Mouse (Mus musculus): ENCODE results near the gene Rftn1. TPM values are rescaled to one million over a fixed set of nuclear protein-coding genes. Genes with fewer than 3 reads are reported as not detected.

Rftn1 gene
- polyA plus RNA-seq, 1 experiment from 2014 or later: 4.2 TPM

DNA sequence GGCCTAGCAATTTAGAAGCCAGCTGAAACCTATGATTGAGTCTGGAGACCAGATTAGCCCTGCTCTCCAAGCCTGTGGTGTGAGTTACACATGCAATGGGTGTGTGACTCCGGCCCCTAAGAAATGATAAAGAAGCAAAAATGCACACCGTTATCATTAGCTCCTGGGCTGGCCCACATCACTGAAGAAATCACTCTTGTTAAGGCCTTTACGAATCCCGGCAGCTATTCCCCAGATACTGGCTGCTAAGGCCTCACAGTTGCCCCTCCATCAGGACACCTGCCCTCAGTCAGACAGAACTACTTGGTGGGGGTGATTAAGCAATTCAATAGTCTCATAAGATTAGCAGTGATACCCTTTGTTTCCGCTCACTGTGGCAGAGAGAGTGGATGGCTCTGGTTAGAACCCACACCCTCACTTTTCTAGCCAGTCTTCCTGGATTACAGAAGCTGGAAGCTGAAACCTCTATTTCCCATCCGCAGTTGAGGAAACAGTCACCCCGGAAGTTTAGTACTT is 39.2 kb downstream of the Rftn1 start:
- Histone ChIP-seq H3K4me1 (peaks cover 15% of the 10 kb centered on the region), H3K4me3 (no peak overlapping the region), H3K36me3 (no peaks in the 10 kb centered on the region), H3K27ac (replicated peaks) (no peak overlapping the region), H3K9me3 (replicated peaks) (no peaks in the 10 kb centered on the region), H3K27me3 (ENCODE audit: low read depth, poor library complexity, severe bottlenecking) (no peaks in the 10 kb centered on the region)
- no peak for DNase-seq (ENCODE audit: low spot score)
- 67% methylated on average over 7 of the region's 7 CpGs for WGBS

DNA sequence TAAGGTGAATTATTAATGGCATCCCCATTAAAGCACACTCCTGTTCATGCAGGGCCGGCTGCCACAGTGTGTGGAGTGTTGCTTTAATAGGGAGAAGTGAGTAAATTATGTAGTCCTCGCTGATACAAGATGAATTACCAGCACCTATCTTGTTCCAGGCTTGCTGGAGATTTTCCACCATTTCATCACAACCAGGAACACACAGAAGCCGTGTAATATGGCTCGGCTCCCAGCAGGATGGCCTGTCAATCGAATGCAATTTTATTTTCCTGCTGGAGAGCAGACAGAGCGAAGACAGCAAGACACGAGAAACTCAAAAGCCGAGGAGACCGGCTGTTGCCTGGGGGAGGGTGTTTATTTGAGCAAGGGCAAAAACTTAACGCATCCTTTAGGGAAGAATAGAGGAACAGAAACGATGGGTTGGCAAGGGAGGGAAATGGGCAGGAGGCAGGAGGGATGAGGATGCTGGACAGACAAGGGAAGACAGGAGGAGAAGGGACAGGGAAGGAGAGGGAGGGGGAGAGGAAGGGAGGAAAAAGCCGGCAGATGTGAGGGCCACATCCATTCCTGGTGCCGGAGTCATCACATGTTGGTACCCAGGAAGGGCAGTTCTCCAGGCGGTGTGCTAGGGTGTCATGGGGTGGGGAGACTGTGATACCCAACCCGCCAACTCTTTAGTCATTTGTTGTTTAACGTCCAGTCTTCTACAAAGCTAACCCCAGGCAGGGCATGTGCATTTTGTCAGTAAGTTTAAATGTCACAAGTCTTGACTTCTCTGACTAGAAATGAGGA is 39.9 kb downstream of the Rftn1 start:
- Histone ChIP-seq H3K9me3 (replicated peaks) (no peaks in the 10 kb centered on the region), H3K4me1 (peaks cover 15% of the 10 kb centered on the region), H3K27me3 (ENCODE audit: low read depth, poor library complexity, severe bottlenecking) (no peaks in the 10 kb centered on the region), H3K27ac (replicated peaks) (0 out of 2 replicates have a peak overlapping the region, but pooled peaks have one; percentile 23), H3K36me3 (no peaks in the 10 kb centered on the region), H3K4me3 (no peak overlapping the region)
- no peak for DNase-seq (ENCODE audit: low spot score)
- 81% methylated on average over 16 of the region's 16 CpGs for WGBS

DNA sequence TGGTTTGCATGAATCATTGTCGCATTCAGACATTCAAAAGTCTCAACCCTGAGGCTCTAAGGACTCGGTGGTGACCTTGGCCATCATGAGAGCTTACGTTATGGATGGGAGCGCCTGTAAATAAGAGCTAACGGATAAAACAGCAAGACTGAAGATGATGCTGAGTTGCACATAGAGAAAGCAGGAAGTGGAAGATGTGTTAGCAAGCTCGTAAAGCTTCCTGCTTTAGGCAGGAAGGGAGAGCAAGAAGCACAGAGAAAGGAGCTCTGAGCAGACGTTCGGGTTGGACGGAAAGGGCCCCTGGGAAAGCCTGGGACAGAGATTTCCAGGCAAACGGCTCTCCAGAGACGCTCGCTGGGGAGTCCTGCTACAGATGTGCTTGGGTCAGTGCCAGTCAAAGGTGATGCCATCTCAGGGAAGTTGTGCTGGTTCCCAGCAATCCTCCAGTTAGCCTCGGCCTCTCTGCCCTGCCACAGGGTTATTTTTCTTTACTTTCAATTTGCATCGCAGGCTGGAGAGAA is 40.7 kb downstream of the Rftn1 start:
- no peaks in the 10 kb centered on the region for H3K36me3 ChIP-seq
- H3K4me3 ChIP-seq: no peak overlapping the region
- no peak for DNase-seq (ENCODE audit: low spot score)
- no peaks in the 10 kb centered on the region for H3K27me3 ChIP-seq (ENCODE audit: low read depth, poor library complexity, severe bottlenecking)
- no peak overlapping the region for H3K27ac ChIP-seq (replicated peaks)
- no peaks in the 10 kb centered on the region for H3K9me3 ChIP-seq (replicated peaks)
- H3K4me1 ChIP-seq: peaks cover 15% of the 10 kb centered on the region
- WGBS: 84% methylated on average over 14 of the region's 14 CpGs

DNA sequence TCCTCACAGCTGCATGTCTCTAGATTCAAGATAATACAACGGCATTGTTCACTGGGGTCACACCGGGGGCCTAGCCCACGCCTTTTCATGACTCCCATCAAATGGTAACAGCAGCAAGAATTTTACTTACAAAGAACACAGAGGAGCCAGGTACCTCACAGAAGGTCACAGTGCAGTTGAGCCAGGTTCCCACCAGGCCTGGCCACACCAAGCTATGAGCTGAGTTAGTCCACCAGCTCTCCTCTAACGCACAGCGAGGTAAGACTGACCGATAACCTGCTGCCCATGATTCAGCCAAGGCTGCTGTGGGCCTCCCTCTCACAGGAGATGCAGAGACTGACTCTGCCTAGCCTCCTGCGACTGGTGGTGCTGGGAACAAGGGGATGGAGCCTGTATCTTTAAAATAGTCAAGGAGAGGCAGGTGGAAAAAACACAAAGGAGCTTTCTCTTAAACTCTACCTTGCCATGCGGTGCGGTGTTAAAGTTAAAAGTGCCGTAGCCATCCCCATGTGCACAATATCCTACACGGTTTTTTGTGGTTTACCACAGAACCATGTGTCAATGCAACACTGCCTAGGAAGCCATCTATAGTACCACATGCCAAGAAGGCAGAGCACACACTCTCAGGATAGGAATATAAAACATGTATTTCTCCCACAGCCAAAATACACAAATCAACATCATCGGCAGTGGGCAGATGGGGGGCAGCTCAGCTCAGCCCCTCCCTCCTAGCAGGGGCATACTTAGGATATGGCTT is 42.5 kb downstream of the Rftn1 start:
- DNase-seq (ENCODE audit: low spot score): no peak
- peaks cover 15% of the 10 kb centered on the region for H3K4me1 ChIP-seq
- WGBS: 92% methylated on average over 12 of the region's 12 CpGs
- H3K36me3 ChIP-seq: no peaks in the 10 kb centered on the region
- no peak overlapping the region for H3K27ac ChIP-seq (replicated peaks)
- H3K9me3 ChIP-seq (replicated peaks): no peaks in the 10 kb centered on the region
- no peak overlapping the region for H3K4me3 ChIP-seq
- no peaks in the 10 kb centered on the region for H3K27me3 ChIP-seq (ENCODE audit: low read depth, poor library complexity, severe bottlenecking)

- Histone ChIP-seq H3K36me3 (no peaks in the 10 kb centered on the region), H3K27ac (replicated peaks) (no peak overlapping the region), H3K4me3 (no peak overlapping the region), H3K4me1 (peaks cover 4% of the 10 kb centered on the region), H3K27me3 (ENCODE audit: low read depth, poor library complexity, severe bottlenecking) (no peaks in the 10 kb centered on the region), H3K9me3 (replicated peaks) (no peaks in the 10 kb centered on the region)
- 88% methylated on average over 10 of the region's 10 CpGs for WGBS
- no peak for DNase-seq (ENCODE audit: low spot score)
Observed at GRCm38 (mm10) chr17:50143354-50143753, 47.1 kb downstream of the Rftn1 start.

DNA sequence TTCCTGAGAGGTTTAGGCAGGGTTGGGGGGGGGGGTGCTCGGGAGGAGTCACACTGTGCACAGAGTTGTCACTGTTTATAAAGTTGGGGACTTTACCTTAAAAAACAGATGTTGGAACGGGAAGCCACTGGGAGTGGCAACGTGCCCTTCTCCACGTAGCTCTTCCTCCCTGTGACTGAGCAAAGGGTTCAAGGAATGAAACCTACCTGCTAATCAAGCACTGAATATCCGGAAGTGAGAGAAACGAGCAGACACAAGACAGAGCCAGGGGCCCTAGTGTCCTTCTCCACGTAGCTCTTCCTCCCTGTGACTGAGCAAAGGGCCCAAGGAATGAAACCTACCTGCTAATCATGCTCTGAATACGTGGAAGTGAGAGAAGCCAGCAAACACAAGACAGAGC is 47.9 kb downstream of the Rftn1 start:
- Histone ChIP-seq H3K27me3 (ENCODE audit: low read depth, poor library complexity, severe bottlenecking) (no peaks in the 10 kb centered on the region), H3K36me3 (no peaks in the 10 kb centered on the region), H3K27ac (replicated peaks) (no peak overlapping the region), H3K9me3 (replicated peaks) (no peaks in the 10 kb centered on the region), H3K4me3 (no peak overlapping the region), H3K4me1 (peaks cover 4% of the 10 kb centered on the region)
- WGBS: 74% methylated on average over 8 of the region's 8 CpGs
- DNase-seq (ENCODE audit: low spot score): no peak

GRCm38 (mm10) chr17:50142151-50142550 is 48.3 kb downstream of the Rftn1 start:
- Histone ChIP-seq H3K27me3 (ENCODE audit: low read depth, poor library complexity, severe bottlenecking) (no peaks in the 10 kb centered on the region), H3K27ac (replicated peaks) (no peak overlapping the region), H3K4me3 (no peak overlapping the region), H3K36me3 (no peaks in the 10 kb centered on the region), H3K9me3 (replicated peaks) (no peaks in the 10 kb centered on the region), H3K4me1 (peaks cover 4% of the 10 kb centered on the region)
- WGBS: 84% methylated on average over 7 of the region's 7 CpGs
- no peak for DNase-seq (ENCODE audit: low spot score)

- no peaks in the 10 kb centered on the region for H3K9me3 ChIP-seq (replicated peaks)
- WGBS: 93% methylated on average over 9 of the region's 9 CpGs
- H3K4me1 ChIP-seq: peaks cover 4% of the 10 kb centered on the region
- H3K36me3 ChIP-seq: no peaks in the 10 kb centered on the region
- no peak overlapping the region for H3K27ac ChIP-seq (replicated peaks)
- H3K4me3 ChIP-seq: no peak overlapping the region
- no peaks in the 10 kb centered on the region for H3K27me3 ChIP-seq (ENCODE audit: low read depth, poor library complexity, severe bottlenecking)
- DNase-seq (ENCODE audit: low spot score): no peak
Observed at GRCm38 (mm10) chr17:50136060-50136459, 54.4 kb downstream of the Rftn1 start.

DNA sequence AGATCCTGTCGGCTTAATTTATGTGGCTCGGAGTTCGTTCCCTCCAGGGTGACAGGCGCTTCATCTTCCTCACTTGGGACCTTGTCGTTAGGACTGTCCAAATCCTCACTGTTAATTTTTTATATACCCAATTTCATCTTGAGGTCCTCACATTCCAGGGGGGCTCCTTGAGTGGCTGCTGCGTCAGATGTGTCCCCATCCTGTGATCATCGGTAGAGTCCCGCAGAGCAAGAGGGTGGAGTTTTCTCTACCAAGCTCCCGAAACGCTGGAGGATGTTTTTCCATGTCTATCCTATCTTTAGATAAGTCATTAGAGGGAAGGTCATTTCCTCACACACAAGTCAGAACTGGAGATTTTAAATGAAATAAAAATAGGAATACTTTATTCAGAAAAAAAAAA is 55.0 kb downstream of the Rftn1 start:
- H3K27ac ChIP-seq (replicated peaks): no peak overlapping the region
- peaks cover 4% of the 10 kb centered on the region for H3K4me1 ChIP-seq
- H3K27me3 ChIP-seq (ENCODE audit: low read depth, poor library complexity, severe bottlenecking): no peaks in the 10 kb centered on the region
- no peaks in the 10 kb centered on the region for H3K36me3 ChIP-seq
- no peak for DNase-seq (ENCODE audit: low spot score)
- 92% methylated on average over 10 of the region's 10 CpGs for WGBS
- H3K4me3 ChIP-seq: no peak overlapping the region
- no peaks in the 10 kb centered on the region for H3K9me3 ChIP-seq (replicated peaks)

DNA sequence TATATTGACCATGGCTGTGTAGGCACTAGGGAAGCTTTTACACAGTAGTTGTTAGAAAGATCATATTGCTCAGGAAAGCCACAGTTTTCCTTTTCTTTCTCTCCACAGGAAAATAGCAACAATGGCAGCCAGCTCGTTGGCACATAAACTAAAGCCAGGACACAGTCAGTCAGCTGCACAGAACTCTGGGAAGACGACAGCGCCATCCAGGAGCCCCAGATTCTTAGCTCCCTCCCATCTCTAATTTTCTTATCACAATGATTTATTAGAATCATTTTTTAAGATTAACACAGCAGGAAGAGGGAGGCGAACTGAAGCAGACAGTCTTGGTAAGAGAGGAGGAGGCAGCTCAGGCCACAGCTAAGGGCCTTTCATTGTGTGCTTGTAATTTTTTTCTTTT is 58.8 kb downstream of the Rftn1 start:
- WGBS: 88% methylated on average over 4 of the region's 4 CpGs
- H3K27ac ChIP-seq (replicated peaks): no peak overlapping the region

DNA sequence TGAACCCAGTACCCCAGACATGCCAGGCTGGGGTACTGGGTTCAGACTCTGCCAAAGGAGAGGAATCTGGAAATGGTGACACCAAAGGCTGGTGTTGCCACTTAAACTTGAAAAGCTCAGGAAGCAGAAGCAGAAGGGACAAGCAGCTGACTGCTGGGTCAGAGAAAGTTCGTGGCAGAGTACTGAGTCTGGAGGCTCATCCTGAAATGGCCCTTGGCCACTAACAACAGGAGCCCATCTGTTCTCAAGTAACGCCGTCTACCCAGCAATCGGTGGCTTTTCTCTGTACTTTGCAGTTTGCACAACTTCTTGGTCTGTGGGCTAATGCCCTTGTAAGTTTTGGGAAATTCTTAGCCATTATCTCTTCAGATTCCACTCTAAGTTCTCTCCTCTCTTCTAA is 60.1 kb downstream of the Rftn1 start:
- DNase-seq (ENCODE audit: low spot score): no peak
- H3K27ac ChIP-seq (replicated peaks): no peak overlapping the region
- no peaks in the 10 kb centered on the region for H3K36me3 ChIP-seq
- H3K4me1 ChIP-seq: peaks cover 33% of the 10 kb centered on the region
- no peaks in the 10 kb centered on the region for H3K9me3 ChIP-seq (replicated peaks)
- 82% methylated on average over 4 of the region's 4 CpGs for WGBS
- peaks cover 13% of the 10 kb centered on the region; the same call in 1 of the 2 replicates for H3K27me3 ChIP-seq (ENCODE audit: low read depth, poor library complexity, severe bottlenecking)
- H3K4me3 ChIP-seq: no peak overlapping the region

More for the DNA sequence above, 58.8 kb downstream of the Rftn1 start:
- Histone ChIP-seq H3K4me3 (no peak overlapping the region), H3K9me3 (replicated peaks) (no peaks in the 10 kb centered on the region), H3K27me3 (ENCODE audit: low read depth, poor library complexity, severe bottlenecking) (peaks cover 13% of the 10 kb centered on the region; the same call in 1 of the 2 replicates), H3K36me3 (no peaks in the 10 kb centered on the region), H3K4me1 (peaks cover 20% of the 10 kb centered on the region)
- DNase-seq (ENCODE audit: low spot score): no peak

GRCm38 (mm10) chr17:50128392-50128791 is 62.1 kb downstream of the Rftn1 start:
- no peak for DNase-seq (ENCODE audit: low spot score)
- WGBS: 80% methylated on average over 3 of the region's 3 CpGs
- Histone ChIP-seq H3K4me3 (no peak overlapping the region), H3K36me3 (no peaks in the 10 kb centered on the region), H3K4me1 (peaks cover 33% of the 10 kb centered on the region), H3K27me3 (ENCODE audit: low read depth, poor library complexity, severe bottlenecking) (peaks cover 23% of the 10 kb centered on the region; the same call in 1 of the 2 replicates), H3K27ac (replicated peaks) (no peak overlapping the region), H3K9me3 (replicated peaks) (no peaks in the 10 kb centered on the region)
